Mouse (Mus musculus) lung, embryonic 16.5 days (tissue): ENCODE data around the gene Slc51a. TPM values are rescaled to one million over a fixed set of nuclear protein-coding genes. Genes with fewer than 3 reads are reported as not detected.

ENCODE experiments used
- ATAC-seq: fragments of 200-750 bp; cut with Nextera tagmentation; 2 replicates; pipeline ENCODE4 v1.8.0; 2017; ENCODE audit warnings: low read depth, mild to moderate bottlenecking, moderate library complexity
- H3K27ac ChIP-seq: fragments of 300-500 bp; sonication (generic); 2 replicates; pipeline ENCODE4 v1.5.1; 2014; ENCODE audit warnings: mild to moderate bottlenecking, control low read depth, low read length
- H3K27me3 ChIP-seq: fragments of 300-500 bp; sonication (generic); 2 replicates; pipeline ENCODE4 v1.6.1; 2014; ENCODE audit warnings: low read depth, low read length, mixed read lengths; ENCODE audit not compliant: control insufficient read depth, insufficient read depth
- H3K36me3 ChIP-seq: fragments of 300-500 bp; sonication (generic); 2 replicates; pipeline ENCODE4 v1.6.1; 2014; ENCODE audit warnings: low read length; ENCODE audit not compliant: control insufficient read depth, insufficient read depth
- H3K4me1 ChIP-seq: fragments of 300-500 bp; sonication (generic); replicated peaks from 2 replicates; pipeline ENCODE4 v1.6.1; 2014; ENCODE audit warnings: low read length, mixed read lengths; ENCODE audit not compliant: control insufficient read depth, insufficient read depth
- H3K4me2 ChIP-seq: fragments of 300-500 bp; sonication (generic); 2 replicates; pipeline ENCODE4 v1.6.1; 2014; ENCODE audit warnings: low read depth, low read length, control low read depth
- H3K4me3 ChIP-seq: fragments of 300-500 bp; sonication (generic); 2 replicates; pipeline ENCODE4 v1.5.1; 2014; ENCODE audit warnings: mild to moderate bottlenecking, low read length, control low read depth
- H3K9ac ChIP-seq: fragments of 300-500 bp; sonication (generic); 2 replicates; pipeline ENCODE4 v1.6.1; 2014; ENCODE audit warnings: low read length, control low read depth
- H3K9me3 ChIP-seq: fragments of 300-500 bp; sonication (generic); 2 replicates; pipeline ENCODE4 v1.6.1; 2016; ENCODE audit warnings: low read length; ENCODE audit not compliant: control insufficient read depth
- WGBS: fragments of 180-500 bp; shearing (Covaris S2); extraction: QIAGEN DNeasy Blood & Tissue Kit; methylation state at CpG from one replicate; pipeline ENCODE4 v1.1.7; 2014; 5-methylcytosine and 5-hydroxymethylcytosine counted together
- polyA plus RNA-seq: library from polyadenylated mRNA; unstranded; fragments of >200 nt; fragmentation: Nextera tagmentation; extraction: Ambion mirVana; gene quantifications from 2 replicates; pipeline ENCODE4 v1.2.1, GENCODE M21; 2015

The Slc51a gene
- 0.28 and 0.55 TPM in 2 replicates for polyA plus RNA-seq

GRCm38 (mm10) chr16:32487234-32488111, at the start of gene Slc51a:
Gene Slc51a (minus strand): TSS chr16:32487879.
- WGBS: 25% methylated on average over 15 of the region's 15 CpGs
- no peaks in the 10 kb centered on the region for H3K27me3 ChIP-seq
- H3K9me3 ChIP-seq: no peaks in the 10 kb centered on the region
- peaks cover 5% of the 10 kb centered on the region for H3K4me1 ChIP-seq
- 0 out of 2 replicates have a peak within 1 kb of the TSS, but pooled peaks have one; percentile 27 for H3K4me2 ChIP-seq
- no peak within 1 kb of the TSS for H3K4me3 ChIP-seq
- H3K36me3 ChIP-seq: no peaks in the 10 kb centered on the region
- no peak within 1 kb of the TSS for H3K9ac ChIP-seq
- peak; percentile 54 for ATAC-seq
- no peak within 1 kb of the TSS for H3K27ac ChIP-seq

GRCm38 (mm10) chr16:32535157-32535751, 47.6 kb upstream of the Slc51a start:
- Histone ChIP-seq H3K9me3 (no peaks in the 10 kb centered on the region), H3K27ac (peak overlapping the region; percentile 32; the same call in 1 of the 2 replicates), H3K4me3 (no peak overlapping the region), H3K36me3 (no peaks in the 10 kb centered on the region), H3K27me3 (no peaks in the 10 kb centered on the region), H3K4me2 (no peak overlapping the region), H3K9ac (no peak overlapping the region), H3K4me1 (peaks cover 17% of the 10 kb centered on the region)
- ATAC-seq: no peak
- 28% methylated on average over 5 of the region's 5 CpGs for WGBS

GRCm38 (mm10) chr16:32532878-32533826, 45.5 kb upstream of the Slc51a start:
- no peak overlapping the region for H3K27ac ChIP-seq
- no peak overlapping the region for H3K9ac ChIP-seq
- no peaks in the 10 kb centered on the region for H3K27me3 ChIP-seq
- WGBS: 80% methylated on average over 18 of the region's 18 CpGs
- H3K9me3 ChIP-seq: no peaks in the 10 kb centered on the region
- no peak overlapping the region for H3K4me2 ChIP-seq
- H3K4me1 ChIP-seq: peaks cover 14% of the 10 kb centered on the region
- H3K36me3 ChIP-seq: no peaks in the 10 kb centered on the region
- ATAC-seq: no peak
- no peak overlapping the region for H3K4me3 ChIP-seq

- Histone ChIP-seq H3K9ac (no peak overlapping the region), H3K36me3 (no peaks in the 10 kb centered on the region), H3K4me3 (no peak overlapping the region), H3K27me3 (no peaks in the 10 kb centered on the region), H3K27ac (no peak overlapping the region), H3K9me3 (no peaks in the 10 kb centered on the region), H3K4me2 (no peak overlapping the region), H3K4me1 (peaks cover 10% of the 10 kb centered on the region)
- 51% methylated on average over 7 of the region's 7 CpGs for WGBS
- ATAC-seq: no peak
These were observed 39.2 kb upstream of the Slc51a start for GRCm38 (mm10) chr16:32526906-32527305.

GRCm38 (mm10) chr16:32524244-32524615, 36.6 kb upstream of the Slc51a start:
- ATAC-seq: 0 out of 2 replicates have a peak, but pooled peaks have one; percentile 28
- H3K27ac ChIP-seq: peak overlapping the region; percentile 85
- no peaks in the 10 kb centered on the region for H3K27me3 ChIP-seq
- H3K9ac ChIP-seq: no peak overlapping the region
- H3K9me3 ChIP-seq: no peaks in the 10 kb centered on the region
- H3K4me3 ChIP-seq: no peak overlapping the region
- WGBS: 44% methylated on average over 5 of the region's 5 CpGs
- 0 out of 2 replicates have a peak overlapping the region, but pooled peaks have one; percentile 15 for H3K4me2 ChIP-seq
- peaks cover 10% of the 10 kb centered on the region for H3K4me1 ChIP-seq
- no peaks in the 10 kb centered on the region for H3K36me3 ChIP-seq

- H3K27ac ChIP-seq: peak overlapping the region; percentile 85
- peak; percentile 80 for ATAC-seq
- no peak overlapping the region for H3K4me3 ChIP-seq
- H3K36me3 ChIP-seq: no peaks in the 10 kb centered on the region
- H3K4me2 ChIP-seq: 0 out of 2 replicates have a peak overlapping the region, but pooled peaks have one; percentile 15
- H3K4me1 ChIP-seq: peaks cover 10% of the 10 kb centered on the region
- H3K9me3 ChIP-seq: no peaks in the 10 kb centered on the region
- no peaks in the 10 kb centered on the region for H3K27me3 ChIP-seq
- H3K9ac ChIP-seq: no peak overlapping the region
- WGBS: 33% methylated on average over 8 of the region's 8 CpGs
These were observed 36.0 kb upstream of the Slc51a start for GRCm38 (mm10) chr16:32523462-32524243.

GRCm38 (mm10) chr16:32522578-32523194, 35.0 kb upstream of the Slc51a start:
- Histone ChIP-seq H3K4me1 (peaks cover 10% of the 10 kb centered on the region), H3K27ac (peak overlapping the region; percentile 32), H3K9me3 (no peaks in the 10 kb centered on the region), H3K4me3 (no peak overlapping the region), H3K27me3 (no peaks in the 10 kb centered on the region), H3K4me2 (no peak overlapping the region), H3K36me3 (no peaks in the 10 kb centered on the region), H3K9ac (no peak overlapping the region)
- 57% methylated on average over 6 of the region's 6 CpGs for WGBS
- no peak for ATAC-seq

- Histone ChIP-seq H3K36me3 (no peaks in the 10 kb centered on the region), H3K4me3 (no peak overlapping the region), H3K9me3 (no peaks in the 10 kb centered on the region), H3K9ac (no peak overlapping the region), H3K27me3 (no peaks in the 10 kb centered on the region), H3K4me1 (peaks cover 18% of the 10 kb centered on the region), H3K27ac (no peak overlapping the region; the same call in 1 of the 2 replicates), H3K4me2 (no peak overlapping the region)
- ATAC-seq: no peak
- WGBS: 36% methylated on average over 9 of the region's 9 CpGs
These were observed 32.7 kb upstream of the Slc51a start for GRCm38 (mm10) chr16:32520372-32520748.
